Mouse (Mus musculus): Measurements from ENCODE around the gene Mbd4. TPM values are rescaled to one million over a fixed set of nuclear protein-coding genes. Genes with fewer than 3 reads are reported as not detected.

The Mbd4 gene
- polyA plus RNA-seq, 1 experiment from 2014 or later = 12.9 TPM

DNA sequence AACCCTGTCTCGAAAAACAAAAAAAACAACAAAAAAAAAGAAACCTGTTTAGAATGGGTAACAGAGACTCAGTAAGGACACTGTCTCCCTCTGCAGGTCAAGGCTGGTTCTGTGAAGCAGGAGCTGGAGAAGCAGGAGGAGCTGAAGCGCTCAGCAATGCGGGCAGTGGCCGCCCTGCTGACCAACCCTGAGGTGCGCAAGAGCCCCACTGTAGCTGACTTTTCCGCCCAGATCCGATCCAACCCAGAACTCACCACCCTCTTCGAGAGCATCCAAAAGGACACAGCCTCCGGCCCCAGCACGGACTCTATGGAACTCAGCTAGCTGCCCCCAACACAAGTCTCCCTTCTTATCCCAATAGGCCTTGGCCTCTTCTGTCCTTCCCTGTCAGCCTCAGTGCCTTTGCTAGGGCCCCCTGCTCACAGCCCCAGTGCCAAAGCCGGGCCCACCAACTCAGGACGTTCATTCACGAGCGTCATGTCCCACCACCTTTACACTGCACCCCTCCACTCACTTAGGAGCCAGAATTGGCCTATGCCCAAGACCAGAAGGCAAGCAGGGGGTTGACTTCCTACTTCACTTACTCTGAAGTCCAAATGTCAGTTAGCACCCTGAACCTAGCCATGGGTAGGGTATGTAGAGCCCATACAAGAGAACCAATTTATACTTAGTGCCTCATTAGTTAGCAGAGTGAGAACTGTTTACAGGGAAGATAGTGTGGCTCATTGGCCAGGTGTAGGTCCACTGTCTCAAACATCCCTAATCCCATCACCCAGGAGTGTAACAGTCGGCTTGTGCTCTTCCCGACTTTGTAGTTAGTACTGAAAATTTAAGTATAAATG is 49.4 kb downstream of the Mbd4 start:
- no peak overlapping the region for H3K27ac ChIP-seq (replicated peaks)
- ATAC-seq (ENCODE audit: low read depth) = no peak
- H3K4me1 ChIP-seq (replicated peaks) = peaks cover 25% of the 10 kb centered on the region
- H3K4me2 ChIP-seq = no peak overlapping the region
- no peak overlapping the region for H3K9ac ChIP-seq
- H3K9me3 ChIP-seq = no peaks in the 10 kb centered on the region
- H3K4me3 ChIP-seq = no peak overlapping the region
- peaks cover 85% of the 10 kb centered on the region for H3K36me3 ChIP-seq
- 47% methylated on average over 16 of the region's 16 CpGs for WGBS
- no peaks in the 10 kb centered on the region for H3K27me3 ChIP-seq

DNA sequence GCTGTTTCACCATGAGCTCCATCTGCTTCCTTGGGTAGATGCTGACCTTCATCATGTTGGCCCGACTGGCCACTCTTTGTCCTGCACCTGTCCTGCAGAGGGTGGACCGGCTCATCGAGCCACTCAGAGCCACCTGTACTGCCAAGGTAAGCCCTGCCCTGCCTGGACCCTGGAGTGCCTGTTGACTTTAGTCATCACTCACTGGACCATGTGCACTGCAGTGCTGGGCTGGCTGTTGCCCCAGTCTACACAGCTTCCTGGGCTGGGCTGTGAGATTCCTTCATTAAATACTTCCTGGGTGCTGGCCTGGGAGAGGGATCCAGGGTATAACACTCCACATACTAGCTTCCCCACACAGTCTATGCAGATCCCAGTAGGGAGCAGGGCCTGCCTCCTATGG is 51.4 kb downstream of the Mbd4 start:
- H3K4me3 ChIP-seq = no peak overlapping the region
- no peak for ATAC-seq (ENCODE audit: low read depth)
- H3K4me2 ChIP-seq = no peak overlapping the region
- 94% methylated on average over 3 of the region's 3 CpGs for WGBS
- H3K36me3 ChIP-seq = peaks cover 98% of the 10 kb centered on the region
- no peak overlapping the region for H3K27ac ChIP-seq (replicated peaks)
- peaks cover 15% of the 10 kb centered on the region for H3K4me1 ChIP-seq (replicated peaks)
- no peaks in the 10 kb centered on the region for H3K27me3 ChIP-seq
- no peak overlapping the region for H3K9ac ChIP-seq
- no peaks in the 10 kb centered on the region for H3K9me3 ChIP-seq

DNA sequence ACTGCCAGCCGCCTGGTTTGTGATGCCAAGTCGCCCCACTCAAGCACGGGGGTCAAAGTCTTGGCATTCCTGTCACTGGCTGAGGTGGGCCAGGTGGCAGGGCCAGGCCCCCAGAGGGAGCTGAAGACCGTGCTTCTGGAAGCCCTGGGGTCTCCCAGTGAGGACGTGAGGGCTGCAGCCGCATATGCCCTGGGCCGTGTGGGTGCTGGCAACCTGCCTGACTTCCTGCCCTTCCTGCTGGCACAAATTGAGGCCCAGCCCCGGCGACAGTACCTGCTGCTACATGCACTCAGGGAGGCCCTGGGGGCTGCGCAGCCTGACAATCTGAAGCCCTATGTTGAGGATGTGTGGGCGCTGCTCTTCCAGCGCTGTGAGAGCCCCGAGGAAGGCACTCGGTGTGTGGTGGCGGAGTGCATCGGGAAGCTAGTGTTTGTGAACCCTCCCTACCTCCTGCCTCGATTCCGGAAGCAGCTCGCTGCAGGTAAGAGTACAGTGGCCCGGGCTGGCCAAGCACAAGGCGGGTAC is 60.4 kb downstream of the Mbd4 start:
- no peak for ATAC-seq (ENCODE audit: low read depth)
- H3K27me3 ChIP-seq = no peaks in the 10 kb centered on the region
- H3K27ac ChIP-seq (replicated peaks) = no peak overlapping the region
- no peak overlapping the region for H3K4me2 ChIP-seq
- no peaks in the 10 kb centered on the region for H3K4me1 ChIP-seq (replicated peaks)
- H3K9ac ChIP-seq = no peak overlapping the region
- H3K36me3 ChIP-seq = peaks cover 99% of the 10 kb centered on the region
- H3K9me3 ChIP-seq = no peaks in the 10 kb centered on the region
- H3K4me3 ChIP-seq = no peak overlapping the region
- WGBS = 93% methylated on average over 21 of the region's 21 CpGs

- Histone ChIP-seq H3K4me3 (no peak overlapping the region), H3K9me3 (no peaks in the 10 kb centered on the region), H3K36me3 (peaks cover 99% of the 10 kb centered on the region), H3K27ac (replicated peaks) (no peak overlapping the region), H3K9ac (no peak overlapping the region), H3K4me2 (no peak overlapping the region), H3K27me3 (no peaks in the 10 kb centered on the region), H3K4me1 (replicated peaks) (no peaks in the 10 kb centered on the region)
- no peak for ATAC-seq (ENCODE audit: low read depth)
- WGBS = 91% methylated on average over 34 of the region's 34 CpGs
Measured at GRCm38 (mm10) chr6:115791842-115792686, 61.1 kb downstream of the Mbd4 start.

DNA sequence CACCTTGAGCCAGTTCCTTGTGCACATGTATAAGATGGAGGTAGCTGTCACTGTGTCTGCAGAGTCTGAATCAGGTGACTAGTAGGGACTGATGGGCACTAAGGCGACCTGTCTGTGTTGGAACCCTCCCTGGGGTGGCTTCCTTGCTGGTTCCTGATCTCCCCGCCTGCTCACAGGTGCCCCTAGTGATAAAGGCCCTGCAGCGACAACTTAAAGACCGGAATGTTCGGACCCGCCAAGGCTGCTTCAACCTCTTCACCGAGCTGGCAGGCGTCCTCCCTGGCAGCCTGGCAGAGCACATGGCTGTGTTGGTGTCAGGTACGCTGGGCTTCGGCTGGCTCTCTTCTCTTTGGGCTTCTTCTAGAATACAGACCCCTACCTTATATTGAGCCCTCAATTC is 62.2 kb downstream of the Mbd4 start:
- H3K9me3 ChIP-seq = no peaks in the 10 kb centered on the region
- H3K36me3 ChIP-seq = peaks cover 99% of the 10 kb centered on the region
- no peak overlapping the region for H3K27ac ChIP-seq (replicated peaks)
- no peak overlapping the region for H3K4me2 ChIP-seq
- WGBS = 87% methylated on average over 10 of the region's 10 CpGs
- ATAC-seq (ENCODE audit: low read depth) = no peak
- H3K9ac ChIP-seq = no peak overlapping the region
- no peaks in the 10 kb centered on the region for H3K27me3 ChIP-seq
- no peaks in the 10 kb centered on the region for H3K4me1 ChIP-seq (replicated peaks)
- no peak overlapping the region for H3K4me3 ChIP-seq

Other genes with a start within 250 kb of the Mbd4 start
- gene Raf1, start 176.7 kb downstream of the Mbd4 start, polyA plus RNA-seq (2015; fragmentation: Nextera tagmentation; extraction: Ambion mirVana) = 141 and 156 TPM in 2 replicates
- gene Tmem40, start 91.0 kb downstream of the Mbd4 start, polyA plus RNA-seq (2015; fragmentation: Nextera tagmentation; extraction: Ambion mirVana) = 1.6 and 2.5 TPM in 2 replicates
- 13.2 and 15.8 TPM in 2 replicates for gene Cand2, start 78.8 kb downstream of the Mbd4 start, polyA plus RNA-seq (2015; fragmentation: Nextera tagmentation; extraction: Ambion mirVana)
- 1,247 and 1,390 TPM in 2 replicates for gene Rpl32, start 44.6 kb downstream of the Mbd4 start, polyA plus RNA-seq (2015; fragmentation: Nextera tagmentation; extraction: Ambion mirVana)
- gene Efcab12, start 15.0 kb downstream of the Mbd4 start, polyA plus RNA-seq (2015; fragmentation: Nextera tagmentation; extraction: Ambion mirVana) = 2.7 and 2.8 TPM in 2 replicates
- gene Ift122, start 99 bp upstream of the Mbd4 start, polyA plus RNA-seq (2015; fragmentation: Nextera tagmentation; extraction: Ambion mirVana) = 26.3 and 27.8 TPM in 2 replicates
- 2.2 and 4.1 TPM in 2 replicates for gene Rho, start 78.4 kb upstream of the Mbd4 start, polyA plus RNA-seq (2015; fragmentation: Nextera tagmentation; extraction: Ambion mirVana)
- gene H1foo, start 91.6 kb upstream of the Mbd4 start, polyA plus RNA-seq (2015; fragmentation: Nextera tagmentation; extraction: Ambion mirVana) = not detected in 2 replicates
- 13.5 and 17.8 TPM in 2 replicates for gene Plxnd1, start 141.6 kb upstream of the Mbd4 start, polyA plus RNA-seq (2015; fragmentation: Nextera tagmentation; extraction: Ambion mirVana)

Data from neural tube, embryonic 13.5 days (tissue).